Mouse (Mus musculus): ENCODE data around the gene Mtch2. TPM values are rescaled to one million over a fixed set of nuclear protein-coding genes. Genes with fewer than 3 reads are reported as not detected.

Mtch2 gene
- polyA plus RNA-seq, 1 experiment from 2014 or later, result 259 TPM

DNA sequence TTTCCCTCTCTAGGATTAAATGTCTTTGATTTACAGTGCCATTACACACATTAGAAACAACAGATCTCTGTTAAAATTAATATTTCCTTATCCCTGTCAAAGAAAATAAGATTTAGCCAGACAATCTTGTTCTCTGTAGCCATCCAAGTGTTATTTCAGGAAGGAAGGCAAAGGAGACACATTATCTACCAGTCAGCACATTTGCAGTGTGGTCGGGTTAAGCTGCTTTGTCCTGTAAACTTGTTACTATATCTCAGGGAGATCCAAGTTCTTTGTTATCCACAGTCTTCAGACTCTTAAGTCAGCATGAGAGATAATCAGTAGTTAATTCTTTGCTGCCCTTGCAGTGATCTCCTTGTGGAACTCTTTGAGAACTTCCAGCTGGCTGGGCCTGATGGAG is 63.9 kb downstream of the Mtch2 start:
- H3K27ac ChIP-seq (ENCODE audit: low read length), result no peak overlapping the region
- H3K9me3 ChIP-seq (replicated peaks; ENCODE audit: control insufficient read depth, low read length), result no peaks in the 10 kb centered on the region
- WGBS, result 62% methylated on average over 1 of the region's 1 CpGs
- no peaks in the 10 kb centered on the region for H3K27me3 ChIP-seq (ENCODE audit: control insufficient read depth, insufficient read depth, low read length)
- H3K9ac ChIP-seq (ENCODE audit: low read length), result no peak overlapping the region
- no peak overlapping the region for H3K4me2 ChIP-seq (ENCODE audit: low read depth, low read length)
- no peak for ATAC-seq (replicated peaks; ENCODE audit: extremely low read depth, insufficient read depth, low FRiP score)
- H3K4me3 ChIP-seq (ENCODE audit: low read length), result no peak overlapping the region
- H3K36me3 ChIP-seq (ENCODE audit: control insufficient read depth, insufficient read depth), result peaks cover 36% of the 10 kb centered on the region
- peaks cover 17% of the 10 kb centered on the region for H3K4me1 ChIP-seq (ENCODE audit: control insufficient read depth, insufficient read depth, low read length)

DNA sequence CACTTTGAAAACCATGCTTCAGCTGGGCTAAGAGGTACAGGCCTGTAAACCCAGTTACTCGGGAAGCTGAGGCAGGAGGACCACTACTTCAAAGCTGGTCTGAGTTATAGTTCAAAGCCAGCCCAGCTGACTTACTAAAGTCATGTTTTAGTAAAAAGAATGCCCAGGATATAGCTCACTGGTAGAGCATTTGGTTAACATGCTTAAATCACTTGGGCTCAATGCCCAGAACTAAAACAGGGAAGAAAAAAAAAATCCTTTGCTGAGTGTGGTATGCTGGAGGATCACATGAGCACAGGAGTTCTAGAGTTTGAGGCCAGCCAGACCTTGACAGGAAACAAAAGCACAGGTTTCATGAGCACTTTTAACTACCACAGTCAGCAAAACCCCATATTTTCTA is 64.7 kb downstream of the Mtch2 start:
- Histone ChIP-seq H3K9ac (ENCODE audit: low read length) (no peak overlapping the region), H3K27me3 (ENCODE audit: control insufficient read depth, insufficient read depth, low read length) (no peaks in the 10 kb centered on the region), H3K9me3 (replicated peaks; ENCODE audit: control insufficient read depth, low read length) (no peaks in the 10 kb centered on the region), H3K36me3 (ENCODE audit: control insufficient read depth, insufficient read depth) (peaks cover 36% of the 10 kb centered on the region), H3K4me2 (ENCODE audit: low read depth, low read length) (no peak overlapping the region), H3K4me1 (ENCODE audit: control insufficient read depth, insufficient read depth, low read length) (peaks cover 24% of the 10 kb centered on the region), H3K4me3 (ENCODE audit: low read length) (no peak overlapping the region), H3K27ac (ENCODE audit: low read length) (no peak overlapping the region)
- WGBS, result 68% methylated on average over 1 of the region's 1 CpGs
- ATAC-seq (replicated peaks; ENCODE audit: extremely low read depth, insufficient read depth, low FRiP score), result no peak

DNA sequence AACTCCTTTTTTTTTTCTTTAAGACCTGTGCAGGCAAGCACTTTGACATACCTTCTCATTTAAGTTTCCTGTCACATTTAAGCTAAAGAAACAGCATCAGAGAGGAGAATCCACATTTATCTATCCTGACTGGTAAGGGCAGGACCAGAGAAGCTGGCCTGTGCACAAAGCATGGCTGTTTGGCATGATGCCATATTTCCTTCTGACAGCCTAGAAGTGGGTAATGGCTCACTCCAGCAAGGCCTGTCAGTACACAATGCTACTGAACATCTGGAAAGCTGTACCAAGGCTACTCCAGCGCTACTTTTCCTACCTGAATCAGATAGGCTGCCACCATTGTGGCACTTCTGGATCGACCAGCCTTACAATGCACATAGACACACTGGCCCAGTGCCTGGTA is 66.7 kb downstream of the Mtch2 start:
- peak; percentile 44; the same call in 1 of the 2 replicates for ATAC-seq (replicated peaks; ENCODE audit: extremely low read depth, insufficient read depth, low FRiP score)
- 21% methylated on average over 2 of the region's 2 CpGs for WGBS
- Histone ChIP-seq H3K36me3 (ENCODE audit: control insufficient read depth, insufficient read depth) (peaks cover 32% of the 10 kb centered on the region), H3K4me3 (ENCODE audit: low read length) (no peak overlapping the region), H3K9me3 (replicated peaks; ENCODE audit: control insufficient read depth, low read length) (no peaks in the 10 kb centered on the region), H3K9ac (ENCODE audit: low read length) (no peak overlapping the region), H3K27ac (ENCODE audit: low read length) (peak overlapping the region; percentile 30; the same call in 1 of the 2 replicates), H3K4me1 (ENCODE audit: control insufficient read depth, insufficient read depth, low read length) (peaks cover 29% of the 10 kb centered on the region), H3K27me3 (ENCODE audit: control insufficient read depth, insufficient read depth, low read length) (no peaks in the 10 kb centered on the region), H3K4me2 (ENCODE audit: low read depth, low read length) (no peak overlapping the region)

DNA sequence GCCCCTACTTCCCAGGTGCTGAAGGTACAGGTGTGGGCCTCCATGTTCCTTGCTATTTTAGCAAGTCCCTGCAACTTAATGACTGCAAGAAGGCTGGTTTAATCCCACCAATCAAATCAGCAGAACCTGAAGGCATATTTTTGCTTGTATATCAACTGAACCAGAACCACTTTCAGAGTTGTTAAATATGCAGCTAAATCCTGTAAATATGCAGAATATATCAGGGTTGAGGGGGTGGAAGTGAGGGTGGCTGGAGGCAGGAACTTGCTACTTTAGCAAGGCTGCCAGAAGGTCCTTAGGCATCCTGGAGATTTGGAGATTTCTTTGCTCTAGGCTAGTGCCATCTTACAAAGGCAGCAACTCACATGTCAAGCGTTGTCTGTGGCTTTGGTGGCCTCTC is 68.6 kb downstream of the Mtch2 start:
- H3K4me1 ChIP-seq (ENCODE audit: control insufficient read depth, insufficient read depth, low read length), result peaks cover 26% of the 10 kb centered on the region
- H3K27ac ChIP-seq (ENCODE audit: low read length), result no peak overlapping the region
- ATAC-seq (replicated peaks; ENCODE audit: extremely low read depth, insufficient read depth, low FRiP score), result no peak
- no peaks in the 10 kb centered on the region for H3K9me3 ChIP-seq (replicated peaks; ENCODE audit: control insufficient read depth, low read length)
- H3K27me3 ChIP-seq (ENCODE audit: control insufficient read depth, insufficient read depth, low read length), result no peaks in the 10 kb centered on the region
- peaks cover 16% of the 10 kb centered on the region for H3K36me3 ChIP-seq (ENCODE audit: control insufficient read depth, insufficient read depth)
- no peak overlapping the region for H3K4me3 ChIP-seq (ENCODE audit: low read length)
- H3K9ac ChIP-seq (ENCODE audit: low read length), result no peak overlapping the region
- peak overlapping the region; percentile 86; the same call in 1 of the 2 replicates for H3K4me2 ChIP-seq (ENCODE audit: low read depth, low read length)
- 83% methylated on average over 1 of the region's 1 CpGs for WGBS

Other genes starting within 250 kb of the Mtch2 start
- gene Nup160, start 169.9 kb upstream of the Mtch2 start, polyA plus RNA-seq (2015; fragmentation: Nextera tagmentation; extraction: Ambion mirVana), result 22.3 and 26.3 TPM in 2 replicates
- gene Fnbp4, start 101.8 kb upstream of the Mtch2 start, polyA plus RNA-seq (2015; fragmentation: Nextera tagmentation; extraction: Ambion mirVana), result 50.2 and 54.1 TPM in 2 replicates
- gene Agbl2, start 64.4 kb upstream of the Mtch2 start, polyA plus RNA-seq (2015; fragmentation: Nextera tagmentation; extraction: Ambion mirVana), result 1.6 and 1.9 TPM in 2 replicates
- gene C1qtnf4, start 38.7 kb downstream of the Mtch2 start, polyA plus RNA-seq (2015; fragmentation: Nextera tagmentation; extraction: Ambion mirVana), result 10.8 and 11.2 TPM in 2 replicates
- gene Kbtbd4, start 57.6 kb downstream of the Mtch2 start, polyA plus RNA-seq (2015; fragmentation: Nextera tagmentation; extraction: Ambion mirVana), result 27.8 and 29.1 TPM in 2 replicates
- 414 and 420 TPM in 2 replicates for gene Ndufs3, start 57.7 kb downstream of the Mtch2 start, polyA plus RNA-seq (2015; fragmentation: Nextera tagmentation; extraction: Ambion mirVana)
- gene Celf1, start 93.2 kb downstream of the Mtch2 start, polyA plus RNA-seq (2015; fragmentation: Nextera tagmentation; extraction: Ambion mirVana), result 100 and 108 TPM in 2 replicates
- 40.9 and 43.4 TPM in 2 replicates for gene Rapsn, start 188.5 kb downstream of the Mtch2 start, polyA plus RNA-seq (2015; fragmentation: Nextera tagmentation; extraction: Ambion mirVana)
- gene Psmc3, start 206.9 kb downstream of the Mtch2 start, polyA plus RNA-seq (2015; fragmentation: Nextera tagmentation; extraction: Ambion mirVana), result 239 and 255 TPM in 2 replicates
- gene Slc39a13, start 223.3 kb downstream of the Mtch2 start, polyA plus RNA-seq (2015; fragmentation: Nextera tagmentation; extraction: Ambion mirVana), result 56.9 and 61.3 TPM in 2 replicates
- 3.6 and 5.2 TPM in 2 replicates for gene Spi1, start 235.2 kb downstream of the Mtch2 start, polyA plus RNA-seq (2015; fragmentation: Nextera tagmentation; extraction: Ambion mirVana)